Comparison of ENCODE assay signal across 26 mouse cellular contexts in genomic region chr19:18659349-18659748, GRCm38 (mm10). TPM values are rescaled to one million over a fixed set of nuclear protein-coding genes. Genes with fewer than 3 reads are reported as not detected.
DNase-seq lines count a peak whose midpoint lies in the region; ATAC-seq lines count a peak whose summit lies in the region.
"Had no signal": no experiment of that assay in that cellular context is flagged by ENCODE, and none has a peak within 500 bp of the region (broad histone marks: within the 10 kb centered on the region; RNA-seq: fewer than 3 reads in every experiment).

No protein-coding gene starts in this region.

- H3K4me1 ChIP-seq in liver, embryonic 12.5 days, result peaks cover 32% of the 10 kb centered on the region
- peaks cover 8% of the 10 kb centered on the region for H3K4me1 ChIP-seq in liver, embryonic 15.5 days (replicated peaks)
- H3K4me1 ChIP-seq in hindbrain, embryonic 13.5 days (replicated peaks), result no peaks in the 10 kb centered on the region
- H3K4me1 ChIP-seq: embryonic facial prominence, embryonic 12.5 days; embryonic facial prominence, embryonic 15.5 days; hindbrain, embryonic 15.5 days had no signal

- H3K4me2 ChIP-seq in liver, embryonic 12.5 days, result no peak overlapping the region
- H3K4me2 ChIP-seq in liver, embryonic 15.5 days, result no peak overlapping the region
- H3K4me2 ChIP-seq in hindbrain, embryonic 13.5 days, result no peak overlapping the region
- H3K4me2 ChIP-seq: embryonic facial prominence, embryonic 12.5 days; embryonic facial prominence, embryonic 15.5 days; heart, embryonic 13.5 days; hindbrain, embryonic 15.5 days had no signal

- H3K4me3 ChIP-seq in liver, embryonic 12.5 days, result no peak overlapping the region
- H3K4me3 ChIP-seq in liver, embryonic 15.5 days (replicated peaks), result no peak overlapping the region
- H3K4me3 ChIP-seq in hindbrain, embryonic 13.5 days, result no peak overlapping the region
- H3K4me3 ChIP-seq: embryonic facial prominence, embryonic 12.5 days; embryonic facial prominence, embryonic 15.5 days; heart, adult 2 months; heart, embryonic 10.5 days; heart, embryonic 13.5 days; hindbrain, embryonic 15.5 days had no signal

- 0 out of 2 replicates have a peak overlapping the region, but pooled peaks have one; percentile 20 for H3K27ac ChIP-seq in liver, embryonic 12.5 days
- H3K27ac ChIP-seq in liver, embryonic 15.5 days (replicated peaks), result no peak overlapping the region
- no peak overlapping the region for H3K27ac ChIP-seq in hindbrain, embryonic 13.5 days
- H3K27ac ChIP-seq: embryonic facial prominence, embryonic 12.5 days; heart, adult 2 months; heart, embryonic 10.5 days; heart, embryonic 13.5 days; hindbrain, embryonic 15.5 days had no signal

- H3K27me3 ChIP-seq in liver, embryonic 12.5 days (replicated peaks), result no peaks in the 10 kb centered on the region
- H3K27me3 ChIP-seq in liver, embryonic 15.5 days, result no peaks in the 10 kb centered on the region
- no peaks in the 10 kb centered on the region for H3K27me3 ChIP-seq in hindbrain, embryonic 13.5 days
- H3K27me3 ChIP-seq: CH12.LX; embryonic facial prominence, embryonic 12.5 days; embryonic facial prominence, embryonic 15.5 days; heart, embryonic 13.5 days; hindbrain, embryonic 15.5 days; Patski had no signal

- H3K9me3 ChIP-seq in liver, embryonic 12.5 days (replicated peaks), result no peaks in the 10 kb centered on the region
- H3K9me3 ChIP-seq in liver, embryonic 15.5 days (replicated peaks), result no peaks in the 10 kb centered on the region
- H3K9me3 ChIP-seq in hindbrain, embryonic 13.5 days, result no peaks in the 10 kb centered on the region
- H3K9me3 ChIP-seq: embryonic facial prominence, embryonic 12.5 days; embryonic facial prominence, embryonic 15.5 days; G1E; heart, embryonic 10.5 days; heart, embryonic 13.5 days; hindbrain, embryonic 15.5 days had no signal

- intact Hi-C loops in left cerebral cortex, postnatal 14 days (cut with DNase I), result no loop called here

- WGBS in liver, embryonic 12.5 days (ENCODE audit: insufficient replicate concordance), result 60% methylated on average over 1 of the region's 1 CpGs
- 0% methylated on average over 1 of the region's 1 CpGs for WGBS in liver, embryonic 15.5 days (ENCODE audit: insufficient replicate concordance)
- WGBS in hindbrain, embryonic 13.5 days, result no CpG with 5 or more reads among the region's 1 CpGs

- DNase-seq in liver, result peak; percentile 50
- no peak for DNase-seq in left cerebral cortex, postnatal 14 days (ENCODE audit: low spot score in 2 of 2)
- DNase-seq in layer of hippocampus, adult 9-10 months (ENCODE audit: low spot score), result no peak
- DNase-seq: adrenal gland, postnatal 10 days; adrenal gland, postnatal 36 days; B cell, adult 2 months; cerebellum, adult 18-20 months; cerebellum, adult 9-10 months; cerebellum, postnatal 25 days; forebrain, postnatal 0 days; gastrocnemius, postnatal 25 days; heart, adult 2 months; heart, postnatal 14 days; heart, postnatal 4 days had no signal

- H3K36me3 ChIP-seq in liver, embryonic 12.5 days, result no peaks in the 10 kb centered on the region
- no peaks in the 10 kb centered on the region for H3K36me3 ChIP-seq in liver, embryonic 15.5 days (replicated peaks)
- no peaks in the 10 kb centered on the region for H3K36me3 ChIP-seq in hindbrain, embryonic 13.5 days
- H3K36me3 ChIP-seq: embryonic facial prominence, embryonic 12.5 days; embryonic facial prominence, embryonic 15.5 days; G1E; heart, embryonic 10.5 days; heart, embryonic 13.5 days; hindbrain, embryonic 15.5 days had no signal

- peak; percentile 76 for ATAC-seq in liver, embryonic 12.5 days
- peak; percentile 68 for ATAC-seq in liver, embryonic 15.5 days (ENCODE audit: insufficient read depth)
- no peak for ATAC-seq in hindbrain, embryonic 13.5 days (ENCODE audit: low FRiP score)
- ATAC-seq: forebrain, embryonic 14.5 days; forebrain, postnatal 0 days; Patski had no signal

- H3K9ac ChIP-seq in liver, embryonic 12.5 days, result no peak overlapping the region
- H3K9ac ChIP-seq in liver, embryonic 15.5 days, result no peak overlapping the region
- no peak overlapping the region for H3K9ac ChIP-seq in hindbrain, embryonic 13.5 days
- H3K9ac ChIP-seq: embryonic facial prominence, embryonic 12.5 days; embryonic facial prominence, embryonic 15.5 days; forebrain, postnatal 0 days; heart, embryonic 13.5 days; hindbrain, embryonic 15.5 days had no signal

RNA-seq across cellular contexts. Expression of gene Carnmt1, which starts 11.2 kb away (rescaled TPM):
- polyA plus RNA-seq in liver, embryonic 12.5 days (2016; fragmentation: Nextera tagmentation; extraction: Ambion mirVana), result 45.4 and 46.8 TPM in 2 replicates
- 14.7 and 16.8 TPM in 2 replicates for polyA plus RNA-seq in liver, embryonic 15.5 days (2015; fragmentation: Nextera tagmentation; extraction: Ambion mirVana)
- total RNA-seq in left cerebral cortex, postnatal 14 days (2021), result 10 to 100 TPM; 11.6 to 12.4 TPM
- polyA plus RNA-seq in hindbrain, embryonic 13.5 days (2015; fragmentation: Nextera tagmentation; extraction: Ambion mirVana), result 15.2 and 15.8 TPM in 2 replicates

RNA-seq across cellular contexts. Expression of gene Nmrk1, which starts 27.6 kb away (rescaled TPM):
- polyA plus RNA-seq in liver, embryonic 12.5 days (2016; fragmentation: Nextera tagmentation; extraction: Ambion mirVana), result 6.3 and 7.2 TPM in 2 replicates
- 5.5 and 5.9 TPM in 2 replicates for polyA plus RNA-seq in liver, embryonic 15.5 days (2015; fragmentation: Nextera tagmentation; extraction: Ambion mirVana)
- 1 to 10 TPM; 3.8 to 5.3 TPM for total RNA-seq in left cerebral cortex, postnatal 14 days (2021)
- polyA plus RNA-seq in hindbrain, embryonic 13.5 days (2015; fragmentation: Nextera tagmentation; extraction: Ambion mirVana), result 8.5 and 9.8 TPM in 2 replicates

RNA-seq across cellular contexts. Expression of gene Ostf1, which starts 27.7 kb away (rescaled TPM):
- 60.8 and 65.1 TPM in 2 replicates for polyA plus RNA-seq in liver, embryonic 12.5 days (2016; fragmentation: Nextera tagmentation; extraction: Ambion mirVana)
- 64.6 and 66.5 TPM in 2 replicates for polyA plus RNA-seq in liver, embryonic 15.5 days (2015; fragmentation: Nextera tagmentation; extraction: Ambion mirVana)
- total RNA-seq in left cerebral cortex, postnatal 14 days (2021), result 10 to 100 TPM; 18.6 to 22.8 TPM
- polyA plus RNA-seq in hindbrain, embryonic 13.5 days (2015; fragmentation: Nextera tagmentation; extraction: Ambion mirVana), result 45.9 and 54.5 TPM in 2 replicates

RNA-seq across cellular contexts. Expression of gene D030056L22Rik, which starts 53.6 kb away (rescaled TPM):
- 50.8 and 53.0 TPM in 2 replicates for polyA plus RNA-seq in liver, embryonic 12.5 days (2016; fragmentation: Nextera tagmentation; extraction: Ambion mirVana)
- polyA plus RNA-seq in liver, embryonic 15.5 days (2015; fragmentation: Nextera tagmentation; extraction: Ambion mirVana), result 33.5 and 33.9 TPM in 2 replicates
- total RNA-seq in left cerebral cortex, postnatal 14 days (2021), result 10 to 100 TPM; 22.3 to 23.0 TPM
- polyA plus RNA-seq in hindbrain, embryonic 13.5 days (2015; fragmentation: Nextera tagmentation; extraction: Ambion mirVana), result 53.8 and 61.1 TPM in 2 replicates
